Mouse (Mus musculus) forebrain, embryonic 11.5 days (tissue): ENCODE measurements around the gene Col8a2. TPM values are rescaled to one million over a fixed set of nuclear protein-coding genes. Genes with fewer than 3 reads are reported as not detected.

Experiments
- ATAC-seq: fragments of 200-750 bp; cut with Nextera tagmentation; replicated peaks from 2 replicates; pipeline ENCODE4 v1.8.0; 2017; ENCODE audit warnings: moderate TSS enrichment; ENCODE audit not compliant: low FRiP score
- DNase-seq: peaks from one replicate; pipeline ENCODE4 v3.0.0-alpha.2; 2017; ENCODE audit warnings: low spot score
- H3K27ac ChIP-seq: fragments of 300-500 bp; sonication (generic); 2 replicates; pipeline ENCODE4 v1.5.1; 2014; ENCODE audit warnings: low read depth, low read length
- H3K27me3 ChIP-seq: fragments of 300-500 bp; sonication (generic); 2 replicates; pipeline ENCODE4 v1.6.1; 2014; ENCODE audit warnings: mild to moderate bottlenecking, low read length, mixed read lengths; ENCODE audit not compliant: control insufficient read depth, insufficient read depth
- H3K36me3 ChIP-seq: fragments of 300-500 bp; sonication (generic); 2 replicates; pipeline ENCODE4 v1.6.1; 2014; ENCODE audit warnings: mild to moderate bottlenecking, low read length, moderate library complexity, mixed read lengths; ENCODE audit not compliant: control insufficient read depth, insufficient read depth
- H3K4me1 ChIP-seq: fragments of 300-500 bp; sonication (generic); replicated peaks from 2 replicates; pipeline ENCODE4 v1.6.1; 2014; ENCODE audit warnings: low read length, mixed read lengths; ENCODE audit not compliant: control insufficient read depth, insufficient read depth
- H3K4me2 ChIP-seq: fragments of 300-500 bp; sonication (generic); 2 replicates; pipeline ENCODE4 v1.6.1; 2014; ENCODE audit warnings: low read depth, mild to moderate bottlenecking, low read length, moderate library complexity, mixed read lengths; ENCODE audit not compliant: severe bottlenecking
- H3K4me3 ChIP-seq: fragments of 300-500 bp; sonication (generic); 2 replicates; pipeline ENCODE4 v1.5.1; 2014; ENCODE audit warnings: low read depth, low read length
- H3K9ac ChIP-seq: fragments of 300-500 bp; sonication (generic); 2 replicates; pipeline ENCODE4 v1.6.1; 2014; ENCODE audit warnings: low read length
- H3K9me3 ChIP-seq: fragments of 300-500 bp; sonication (generic); 2 replicates; pipeline ENCODE4 v1.6.1; 2016; ENCODE audit warnings: low read length, mixed read lengths; ENCODE audit not compliant: control insufficient read depth
- WGBS: fragments of 180-500 bp; shearing (Covaris S2); extraction: QIAGEN DNeasy Blood & Tissue Kit; methylation state at CpG from one replicate; pipeline ENCODE4 v1.1.7; 2014; 5-methylcytosine and 5-hydroxymethylcytosine counted together
- polyA plus RNA-seq: library from polyadenylated mRNA; unstranded; fragments of >200 nt; fragmentation: Nextera tagmentation; extraction: Ambion mirVana; gene quantifications from 2 replicates; pipeline ENCODE4 v1.2.1, GENCODE M21; 2014

Col8a2 gene
- polyA plus RNA-seq, 1 experiment from 2014 or later: 18.0 TPM

- H3K27ac ChIP-seq: no peak overlapping the region
- no peak overlapping the region for H3K9ac ChIP-seq
- H3K4me3 ChIP-seq: no peak overlapping the region
- no peaks in the 10 kb centered on the region for H3K9me3 ChIP-seq
- H3K36me3 ChIP-seq: no peaks in the 10 kb centered on the region; the same call in none of the 2 replicates
- no peak for ATAC-seq
- WGBS: 69% methylated on average over 13 of the region's 13 CpGs
- no peaks in the 10 kb centered on the region for H3K27me3 ChIP-seq
- DNase-seq: no peak
- no peak overlapping the region for H3K4me2 ChIP-seq
- H3K4me1 ChIP-seq: no peaks in the 10 kb centered on the region
Observed at GRCm38 (mm10) chr4:126273753-126274152, 12.8 kb upstream of the Col8a2 start.

DNA sequence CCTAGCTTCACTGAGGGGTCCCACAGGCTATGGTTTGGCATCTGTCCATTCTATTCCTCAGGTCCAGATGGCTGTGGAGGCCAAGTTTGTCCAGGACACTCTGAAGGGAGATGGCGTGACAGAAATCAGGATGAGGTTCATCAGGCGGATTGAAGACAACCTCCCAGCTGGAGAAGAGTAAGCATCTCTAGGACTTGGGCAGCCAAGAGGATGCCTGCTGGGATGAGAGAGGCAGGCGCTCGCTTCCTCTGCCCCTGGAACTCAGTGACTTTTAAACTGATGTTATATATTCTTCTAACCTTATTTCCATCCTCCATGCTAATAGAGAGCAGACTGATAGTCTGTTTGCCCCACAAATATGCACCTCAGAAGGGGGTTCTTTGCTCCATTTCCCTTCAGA is 11.5 kb upstream of the Col8a2 start:
- H3K27me3 ChIP-seq: no peaks in the 10 kb centered on the region
- H3K4me2 ChIP-seq: no peak overlapping the region
- DNase-seq: no peak
- H3K4me3 ChIP-seq: no peak overlapping the region
- no peak for ATAC-seq
- WGBS: 90% methylated on average over 4 of the region's 4 CpGs
- H3K27ac ChIP-seq: no peak overlapping the region
- no peak overlapping the region for H3K9ac ChIP-seq
- no peaks in the 10 kb centered on the region for H3K9me3 ChIP-seq
- H3K36me3 ChIP-seq: no peaks in the 10 kb centered on the region; the same call in none of the 2 replicates
- no peaks in the 10 kb centered on the region for H3K4me1 ChIP-seq

DNA sequence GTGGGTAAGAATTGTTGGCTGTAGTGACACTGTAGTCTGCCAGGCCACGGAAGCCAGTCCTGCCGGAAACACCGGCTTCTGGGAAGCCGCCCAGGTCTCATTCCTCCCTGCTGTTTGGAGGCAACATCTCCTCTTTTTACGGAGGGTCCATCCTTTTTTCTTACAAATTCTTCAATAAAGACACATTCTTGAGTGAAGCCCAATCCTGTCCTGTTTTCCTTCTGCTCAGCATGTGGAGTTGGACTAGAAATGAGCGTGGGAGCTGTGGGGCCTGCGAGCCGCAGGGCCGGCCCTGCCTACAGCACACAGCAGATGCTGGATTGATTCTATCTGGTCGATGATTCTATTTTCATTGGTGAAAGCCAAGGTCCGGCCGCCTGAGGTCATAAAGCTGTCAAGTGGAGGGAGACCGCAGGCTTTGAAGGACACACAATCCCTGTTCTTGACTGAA is 10.9 kb upstream of the Col8a2 start:
- 91% methylated on average over 13 of the region's 13 CpGs for WGBS
- Histone ChIP-seq H3K4me3 (no peak overlapping the region), H3K9me3 (no peaks in the 10 kb centered on the region), H3K4me1 (no peaks in the 10 kb centered on the region), H3K4me2 (no peak overlapping the region), H3K9ac (no peak overlapping the region), H3K27me3 (no peaks in the 10 kb centered on the region), H3K36me3 (no peaks in the 10 kb centered on the region; the same call in none of the 2 replicates), H3K27ac (no peak overlapping the region)
- DNase-seq: no peak
- no peak for ATAC-seq

GRCm38 (mm10) chr4:126277906-126278564 is 8.6 kb upstream of the Col8a2 start:
- H3K36me3 ChIP-seq: no peaks in the 10 kb centered on the region; the same call in 1 of the 2 replicates
- no peaks in the 10 kb centered on the region for H3K9me3 ChIP-seq
- H3K4me3 ChIP-seq: no peak overlapping the region
- DNase-seq: peak; percentile 71
- H3K4me2 ChIP-seq: no peak overlapping the region
- WGBS: 6% methylated on average over 13 of the region's 13 CpGs
- peak; percentile 55; the same call in 1 of the 2 replicates for ATAC-seq
- no peak overlapping the region for H3K9ac ChIP-seq
- no peaks in the 10 kb centered on the region for H3K27me3 ChIP-seq
- no peaks in the 10 kb centered on the region for H3K4me1 ChIP-seq
- no peak overlapping the region for H3K27ac ChIP-seq

- Histone ChIP-seq H3K4me2 (no peak overlapping the region), H3K27me3 (no peaks in the 10 kb centered on the region), H3K36me3 (no peaks in the 10 kb centered on the region; the same call in 1 of the 2 replicates), H3K9me3 (no peaks in the 10 kb centered on the region), H3K4me1 (no peaks in the 10 kb centered on the region), H3K27ac (no peak overlapping the region), H3K4me3 (no peak overlapping the region), H3K9ac (0 out of 2 replicates have a peak overlapping the region, but pooled peaks have one; percentile 8)
- 29% methylated on average over 9 of the region's 9 CpGs for WGBS
- ATAC-seq (no peak), DNase-seq (no peak)
Observed at GRCm38 (mm10) chr4:126278565-126278915, 8.1 kb upstream of the Col8a2 start.

GRCm38 (mm10) chr4:126278961-126279360 is 7.6 kb upstream of the Col8a2 start:
- no peaks in the 10 kb centered on the region for H3K27me3 ChIP-seq
- ATAC-seq (no peak), DNase-seq (no peak)
- no peaks in the 10 kb centered on the region for H3K4me1 ChIP-seq
- H3K4me2 ChIP-seq: no peak overlapping the region
- no peaks in the 10 kb centered on the region for H3K9me3 ChIP-seq
- 0 out of 2 replicates have a peak overlapping the region, but pooled peaks have one; percentile 8 for H3K9ac ChIP-seq
- no peaks in the 10 kb centered on the region; the same call in 1 of the 2 replicates for H3K36me3 ChIP-seq
- WGBS: 59% methylated on average over 9 of the region's 9 CpGs
- no peak overlapping the region for H3K27ac ChIP-seq
- no peak overlapping the region for H3K4me3 ChIP-seq

GRCm38 (mm10) chr4:126281706-126282105 is 4.9 kb upstream of the Col8a2 start:
- DNase-seq: no peak
- H3K27me3 ChIP-seq: peaks cover 12% of the 10 kb centered on the region
- WGBS: 70% methylated on average over 9 of the region's 9 CpGs
- no peak overlapping the region for H3K9ac ChIP-seq
- no peaks in the 10 kb centered on the region for H3K9me3 ChIP-seq
- no peak overlapping the region for H3K4me2 ChIP-seq
- no peaks in the 10 kb centered on the region for H3K36me3 ChIP-seq
- H3K27ac ChIP-seq: no peak overlapping the region
- H3K4me1 ChIP-seq: 0 out of 2 replicates have a peak, but pooled peaks cover 3% of the 10 kb centered on the region
- no peak overlapping the region for H3K4me3 ChIP-seq
- ATAC-seq: no peak

DNA sequence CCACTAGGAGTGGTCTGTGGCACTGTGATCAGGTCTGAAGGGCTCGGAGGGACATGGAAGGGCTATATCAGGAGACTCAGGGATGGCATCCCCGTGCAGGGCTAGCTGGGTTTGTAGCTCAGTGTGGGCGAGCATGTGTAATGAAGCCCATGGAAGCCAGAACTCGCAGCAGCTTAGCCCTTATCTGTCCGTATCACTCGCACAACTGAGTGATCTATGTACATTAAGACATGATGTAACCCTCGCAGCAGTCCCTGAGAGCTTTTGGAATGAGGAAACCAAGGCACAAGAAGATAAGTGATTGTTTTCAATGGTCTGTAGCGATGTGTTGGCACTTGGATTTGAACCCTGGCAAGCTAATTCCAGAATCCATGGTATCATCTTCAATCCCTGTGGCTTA is 3.0 kb upstream of the Col8a2 start:
- DNase-seq (no peak), ATAC-seq (no peak)
- Histone ChIP-seq H3K27me3 (peaks cover 31% of the 10 kb centered on the region), H3K36me3 (no peaks in the 10 kb centered on the region), H3K4me2 (no peak overlapping the region), H3K9ac (no peak overlapping the region), H3K4me1 (0 out of 2 replicates have a peak, but pooled peaks cover 3% of the 10 kb centered on the region), H3K9me3 (no peaks in the 10 kb centered on the region), H3K27ac (no peak overlapping the region), H3K4me3 (no peak overlapping the region)
- 89% methylated on average over 8 of the region's 8 CpGs for WGBS
